Mouse (Mus musculus) mammary gland, adult 2 months (tissue): ENCODE measurements around the gene Alg2. TPM values are rescaled to one million over a fixed set of nuclear protein-coding genes. Genes with fewer than 3 reads are reported as not detected.

ENCODE experiments used
- polyA plus RNA-seq: library from polyadenylated mRNA; depleted of rRNA; stranded (reverse); fragments of >200 nt; gene quantifications from 2 replicates; pipeline ENCODE4 v1.2.3, GENCODE M21; 2012; ENCODE audit warnings: low replicate concordance; rRNA removed

The Alg2 gene
- 21.0 and 22.2 TPM in 2 replicates for polyA plus RNA-seq

DNA sequence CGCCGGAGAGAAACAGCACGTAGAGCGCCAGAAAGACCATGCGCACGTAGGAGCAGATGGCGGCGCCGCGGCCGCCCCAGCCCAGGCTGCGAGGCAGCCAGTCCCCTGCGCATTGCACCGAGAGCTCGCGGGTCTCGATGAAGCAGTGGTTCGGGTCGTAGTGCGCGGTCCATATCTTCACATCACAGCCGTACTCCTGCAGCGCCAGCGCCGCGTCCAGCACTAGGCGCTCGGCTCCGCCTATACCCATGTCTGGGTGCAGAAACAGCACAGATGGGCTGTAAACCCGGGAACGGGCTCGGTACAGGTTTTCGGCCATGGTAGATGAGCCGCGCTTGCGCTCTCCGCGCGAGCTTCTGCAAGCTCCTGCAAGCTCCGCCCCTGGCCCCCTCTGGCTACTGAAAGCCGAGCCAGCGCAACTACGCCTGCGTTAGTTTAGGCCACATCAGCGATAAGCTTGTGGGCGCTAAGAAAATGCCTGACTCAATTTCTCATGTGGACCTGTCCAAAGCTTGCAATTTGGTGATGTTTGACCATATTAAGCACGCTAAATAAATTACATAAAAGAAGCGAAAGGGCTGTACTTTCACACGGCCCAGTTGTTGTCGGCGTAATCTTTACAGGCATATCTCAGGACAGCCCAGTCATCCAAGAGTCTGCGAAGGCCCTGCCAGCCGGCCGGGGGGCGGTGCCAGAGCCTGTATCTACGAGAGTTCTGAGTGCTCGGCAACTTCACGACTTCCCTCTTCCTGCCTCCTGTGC lies at the start of gene Alg2, which contains the start of gene Sec61b:
Gene Alg2 (minus strand): TSS at position 366 of the 762 bp plus-strand sequence.
Gene Sec61b (plus strand): TSS at position 691 of the 762 bp plus-strand sequence.

Other genes starting within 250 kb of the Alg2 start
- 3.6 and 11.6 TPM in 2 replicates for gene Tgfbr1, start 121.1 kb downstream of the Alg2 start, polyA plus RNA-seq
- 157 and 346 TPM in 2 replicates for gene Sec61b, start 325 bp upstream of the Alg2 start, polyA plus RNA-seq